Mouse (Mus musculus): ENCODE measurements around the gene Fam172a. TPM values are rescaled to one million over a fixed set of nuclear protein-coding genes. Genes with fewer than 3 reads are reported as not detected.

Fam172a gene
- polyA plus RNA-seq, 1 experiment from 2014 or later: 29.4 TPM

DNA sequence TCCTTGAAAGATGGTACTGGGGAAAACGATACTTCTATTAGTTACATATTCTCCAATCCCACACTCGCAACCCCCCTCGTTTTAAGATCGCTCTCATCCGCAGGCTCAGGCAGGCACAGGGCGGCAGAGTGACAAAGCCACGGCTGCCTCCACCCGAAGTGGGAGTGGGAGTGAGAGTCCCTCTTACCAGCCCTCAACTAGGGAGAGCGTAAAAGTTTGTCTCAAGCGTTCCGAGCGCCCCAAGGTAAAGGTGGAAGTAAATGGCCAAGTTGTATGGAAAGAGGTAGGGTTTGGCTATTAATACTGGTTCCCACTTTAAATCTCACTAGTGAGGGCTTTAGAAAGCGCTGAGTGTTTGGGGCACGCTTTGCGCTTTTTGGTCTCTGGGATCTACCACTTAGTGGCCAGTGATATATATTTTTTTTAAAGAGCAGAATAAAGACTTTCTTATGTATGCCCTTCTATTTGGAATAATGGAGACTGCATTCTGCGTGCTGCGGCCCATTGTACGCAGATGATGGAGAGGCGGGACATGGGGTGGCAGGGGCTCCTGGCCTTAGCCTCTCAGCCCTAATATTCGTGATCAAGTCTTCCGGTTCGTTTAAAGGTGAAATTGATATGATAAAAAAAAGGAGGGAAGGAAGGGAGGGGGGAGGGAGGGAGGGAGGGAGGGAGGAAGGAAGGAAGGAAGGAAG lies 500.2 kb downstream of the Fam172a start:
- H3K27ac ChIP-seq (ENCODE audit: low read length): peak overlapping the region; percentile 67
- H3K4me3 ChIP-seq (ENCODE audit: low read length): peak overlapping the region; percentile 60
- H3K4me1 ChIP-seq (replicated peaks; ENCODE audit: control insufficient read depth, insufficient read depth, low read length): peaks cover 3% of the 10 kb centered on the region
- peak overlapping the region; percentile 82 for H3K4me2 ChIP-seq (ENCODE audit: low read depth, low read length)
- 2% methylated on average over 22 of the region's 22 CpGs for WGBS
- peak overlapping the region; percentile 60 for H3K9ac ChIP-seq (ENCODE audit: low read length)
- no peaks in the 10 kb centered on the region for H3K9me3 ChIP-seq (ENCODE audit: control insufficient read depth, low read length)
- ATAC-seq (ENCODE audit: low read depth): no peak
- H3K36me3 ChIP-seq (ENCODE audit: control insufficient read depth, insufficient read depth, low read length): no peaks in the 10 kb centered on the region
- peaks cover 28% of the 10 kb centered on the region for H3K27me3 ChIP-seq (ENCODE audit: control insufficient read depth, insufficient read depth, low read depth, low read length)

DNA sequence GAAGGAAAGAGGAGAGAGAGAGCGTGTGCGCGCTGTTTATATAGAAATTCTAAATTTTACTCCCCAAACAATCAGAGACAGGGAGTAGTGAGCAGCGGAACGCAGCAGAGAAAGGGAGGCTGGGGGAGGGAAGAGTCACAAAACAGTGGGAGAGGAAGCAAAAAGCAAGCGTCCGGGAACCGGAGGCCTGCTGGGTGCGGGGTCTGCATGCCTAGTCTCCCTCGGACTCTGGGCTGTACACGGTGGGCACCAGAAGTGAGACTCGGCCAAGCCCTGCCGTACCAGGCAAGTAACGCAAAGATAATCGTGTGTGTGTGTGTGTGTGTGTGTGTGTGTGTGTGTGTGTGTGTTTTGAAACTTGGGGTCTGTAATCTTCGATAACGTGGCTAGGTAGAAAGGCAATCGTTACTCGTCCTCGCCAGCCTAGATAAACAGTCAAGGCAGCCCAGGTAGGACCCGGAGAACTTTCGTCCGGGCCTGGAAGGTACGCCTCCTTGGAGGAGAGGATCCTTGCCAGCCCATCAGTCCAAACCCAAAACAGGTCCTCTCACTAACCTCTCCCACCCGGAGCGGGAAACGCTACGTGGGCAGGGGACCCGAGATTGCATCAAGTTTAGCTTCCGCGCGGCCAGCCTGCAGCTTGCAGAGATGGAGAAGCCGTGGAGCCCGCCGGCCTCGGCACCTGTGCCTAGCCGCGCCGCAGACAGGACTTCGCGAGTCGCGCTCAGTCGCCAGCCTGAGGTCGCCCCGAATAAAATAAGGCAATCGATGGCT lies 500.9 kb downstream of the Fam172a start:
- Histone ChIP-seq H3K4me3 (ENCODE audit: low read length) (peak overlapping the region; percentile 60), H3K36me3 (ENCODE audit: control insufficient read depth, insufficient read depth, low read length) (no peaks in the 10 kb centered on the region), H3K4me1 (replicated peaks; ENCODE audit: control insufficient read depth, insufficient read depth, low read length) (peaks cover 3% of the 10 kb centered on the region), H3K27ac (ENCODE audit: low read length) (peak overlapping the region; percentile 74; the same call in 1 of the 2 replicates), H3K9ac (ENCODE audit: low read length) (peak overlapping the region; percentile 60), H3K4me2 (ENCODE audit: low read depth, low read length) (peak overlapping the region; percentile 82), H3K27me3 (ENCODE audit: control insufficient read depth, insufficient read depth, low read depth, low read length) (peaks cover 25% of the 10 kb centered on the region), H3K9me3 (ENCODE audit: control insufficient read depth, low read length) (no peaks in the 10 kb centered on the region)
- ATAC-seq (ENCODE audit: low read depth): no peak
- WGBS: under 1% methylated on average over 46 of the region's 47 CpGs

DNA sequence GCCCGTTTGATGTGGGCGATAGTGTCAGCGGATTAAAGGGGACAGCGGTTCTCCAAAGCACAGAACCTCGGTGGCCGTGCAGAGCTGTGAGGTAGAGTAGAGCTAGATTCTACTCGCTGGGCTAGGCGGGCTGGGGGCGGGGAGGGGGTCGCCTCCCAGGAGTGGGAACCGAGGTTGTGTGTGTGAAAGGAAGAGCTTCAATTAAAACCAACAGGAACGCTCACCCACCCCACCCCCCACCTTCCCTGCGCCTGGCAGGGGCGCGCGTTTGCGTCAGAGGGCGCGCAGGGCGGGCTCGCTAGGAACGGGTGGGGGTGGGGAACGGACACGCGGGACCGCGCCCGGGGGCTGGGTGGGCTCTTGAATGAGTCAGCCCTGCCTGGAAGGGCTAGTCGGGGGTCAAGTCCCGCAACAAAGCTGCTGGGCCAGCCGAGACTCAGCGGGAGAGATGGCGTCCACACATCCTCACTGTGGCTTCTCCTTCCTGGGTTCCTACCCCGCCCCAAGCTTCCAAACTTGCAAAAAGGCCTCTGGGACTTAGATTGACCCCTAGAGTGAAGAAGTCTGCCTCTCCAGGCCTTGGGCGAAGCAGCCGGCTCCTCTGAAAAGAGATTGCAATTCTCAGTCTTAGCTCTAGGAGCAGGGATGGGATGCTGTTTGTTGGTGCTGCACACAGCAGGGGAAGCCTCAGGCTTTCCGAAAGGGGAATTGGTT lies 501.7 kb downstream of the Fam172a start:
- no peaks in the 10 kb centered on the region; the same call in 1 of the 2 replicates for H3K4me1 ChIP-seq (replicated peaks; ENCODE audit: control insufficient read depth, insufficient read depth, low read length)
- H3K27ac ChIP-seq (ENCODE audit: low read length): peak overlapping the region; percentile 74
- H3K9me3 ChIP-seq (ENCODE audit: control insufficient read depth, low read length): no peaks in the 10 kb centered on the region
- H3K4me2 ChIP-seq (ENCODE audit: low read depth, low read length): peak overlapping the region; percentile 82
- WGBS: under 1% methylated on average over 34 of the region's 37 CpGs
- H3K27me3 ChIP-seq (ENCODE audit: control insufficient read depth, insufficient read depth, low read depth, low read length): peaks cover 30% of the 10 kb centered on the region
- no peaks in the 10 kb centered on the region for H3K36me3 ChIP-seq (ENCODE audit: control insufficient read depth, insufficient read depth, low read length)
- peak overlapping the region; percentile 60 for H3K4me3 ChIP-seq (ENCODE audit: low read length)
- peak; percentile 36 for ATAC-seq (ENCODE audit: low read depth)
- peak overlapping the region; percentile 60 for H3K9ac ChIP-seq (ENCODE audit: low read length)

DNA sequence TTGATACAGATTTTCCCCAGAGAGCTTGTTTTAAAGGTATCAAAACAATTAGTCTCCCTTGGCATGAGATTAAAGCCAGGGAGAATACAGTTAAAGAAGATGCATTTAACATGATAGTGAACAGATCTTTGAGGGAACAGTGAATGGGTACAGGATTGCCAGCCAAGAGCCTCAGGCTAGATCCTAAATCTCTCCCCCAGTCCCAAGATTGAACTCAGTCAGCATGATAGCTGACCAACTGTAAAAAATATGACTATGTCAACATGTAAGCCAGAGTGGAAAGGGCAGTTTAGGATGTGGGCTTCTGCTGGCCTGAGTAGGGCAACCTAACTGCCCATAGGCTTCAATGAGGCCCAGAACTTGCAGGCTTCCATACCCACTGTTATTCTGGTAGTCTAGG lies 503.6 kb downstream of the Fam172a start:
- H3K27me3 ChIP-seq (ENCODE audit: control insufficient read depth, insufficient read depth, low read depth, low read length): peaks cover 42% of the 10 kb centered on the region
- H3K27ac ChIP-seq (ENCODE audit: low read length): no peak overlapping the region
- no peak overlapping the region for H3K4me3 ChIP-seq (ENCODE audit: low read length)
- no peaks in the 10 kb centered on the region for H3K9me3 ChIP-seq (ENCODE audit: control insufficient read depth, low read length)
- H3K4me1 ChIP-seq (replicated peaks; ENCODE audit: control insufficient read depth, insufficient read depth, low read length): peaks cover 3% of the 10 kb centered on the region
- no peak overlapping the region for H3K4me2 ChIP-seq (ENCODE audit: low read depth, low read length)
- no peak overlapping the region for H3K9ac ChIP-seq (ENCODE audit: low read length)
- ATAC-seq (ENCODE audit: low read depth): no peak
- no peaks in the 10 kb centered on the region for H3K36me3 ChIP-seq (ENCODE audit: control insufficient read depth, insufficient read depth, low read length)

DNA sequence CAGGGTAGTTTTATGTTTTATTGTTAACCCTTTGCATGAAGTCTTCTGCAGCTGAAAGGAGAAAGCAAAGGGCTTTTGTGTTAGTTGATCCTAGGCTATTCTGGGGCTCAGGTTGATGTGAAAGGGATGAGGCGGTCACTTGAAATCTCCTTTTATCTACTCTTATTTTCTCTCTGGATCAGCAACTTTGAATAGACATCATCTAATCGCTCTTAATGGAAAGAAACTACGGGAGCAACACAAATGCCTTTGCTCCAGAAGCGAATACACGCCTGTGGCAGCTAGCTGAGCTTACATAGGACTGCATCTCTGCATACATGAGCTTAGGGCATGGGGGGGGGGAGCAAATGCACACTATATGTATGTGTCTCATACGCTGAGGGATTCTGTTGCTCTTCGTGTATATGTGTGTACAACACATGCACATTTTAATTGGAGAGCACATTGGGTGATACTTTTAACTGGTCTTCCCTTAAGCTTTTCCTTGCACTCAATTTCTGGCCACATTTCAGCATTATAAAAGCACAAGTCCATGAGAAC lies 505.1 kb downstream of the Fam172a start:
- Histone ChIP-seq H3K4me1 (replicated peaks; ENCODE audit: control insufficient read depth, insufficient read depth, low read length) (peaks cover 6% of the 10 kb centered on the region), H3K4me3 (ENCODE audit: low read length) (no peak overlapping the region)
- WGBS: 55% methylated on average over 7 of the region's 7 CpGs

DNA sequence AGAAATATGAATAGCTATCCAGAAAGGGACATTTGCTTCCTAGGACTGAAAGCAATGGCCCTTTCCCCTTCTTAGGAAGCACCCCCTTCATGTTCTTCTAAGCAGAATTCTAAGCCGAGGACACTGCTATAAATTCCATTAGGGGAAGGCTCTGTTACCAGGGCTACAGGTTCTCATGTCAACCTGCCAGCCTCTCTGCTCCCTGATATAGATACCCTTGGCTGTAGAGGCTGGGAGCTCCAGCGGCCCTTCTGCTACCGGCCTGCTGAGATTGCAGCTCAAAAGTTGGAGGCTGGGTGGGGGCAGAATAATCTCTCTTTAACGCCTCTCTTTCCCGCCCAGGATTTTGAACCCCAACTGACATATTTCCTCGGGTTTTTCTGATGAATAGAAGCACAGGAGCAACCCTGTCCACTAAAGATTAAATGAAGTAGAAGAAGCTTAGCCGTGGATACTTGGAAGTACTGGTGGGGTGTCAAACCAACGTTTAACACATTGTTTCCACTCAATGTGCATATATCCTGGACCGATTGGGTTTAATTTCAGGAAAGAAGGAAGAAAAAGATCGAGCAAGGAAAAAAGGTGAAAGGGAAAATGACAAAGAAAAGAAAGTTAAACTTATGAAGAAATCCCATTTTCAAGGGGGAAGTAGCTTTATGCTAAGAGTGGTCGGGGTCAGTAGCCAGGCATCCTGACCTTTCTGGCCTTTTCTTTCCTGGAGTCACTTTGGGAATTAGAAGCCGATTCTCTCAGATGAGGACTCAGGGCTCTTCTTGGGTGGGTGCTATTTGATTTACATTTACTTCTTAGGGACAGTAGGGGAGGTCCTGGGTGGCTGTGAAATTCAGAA lies 506.2 kb downstream of the Fam172a start:
- Histone ChIP-seq H3K4me3 (ENCODE audit: low read length) (no peak overlapping the region), H3K36me3 (ENCODE audit: control insufficient read depth, insufficient read depth, low read length) (no peaks in the 10 kb centered on the region), H3K9me3 (ENCODE audit: control insufficient read depth, low read length) (no peaks in the 10 kb centered on the region), H3K27ac (ENCODE audit: low read length) (no peak overlapping the region), H3K4me1 (replicated peaks; ENCODE audit: control insufficient read depth, insufficient read depth, low read length) (peaks cover 6% of the 10 kb centered on the region), H3K9ac (ENCODE audit: low read length) (no peak overlapping the region), H3K4me2 (ENCODE audit: low read depth, low read length) (no peak overlapping the region), H3K27me3 (ENCODE audit: control insufficient read depth, insufficient read depth, low read depth, low read length) (peaks cover 53% of the 10 kb centered on the region)
- 34% methylated on average over 12 of the region's 12 CpGs for WGBS
- no peak for ATAC-seq (ENCODE audit: low read depth)

More for the DNA sequence above, 505.1 kb downstream of the Fam172a start:
- no peak overlapping the region for H3K9ac ChIP-seq (ENCODE audit: low read length)
- no peaks in the 10 kb centered on the region for H3K9me3 ChIP-seq (ENCODE audit: control insufficient read depth, low read length)
- H3K4me2 ChIP-seq (ENCODE audit: low read depth, low read length): no peak overlapping the region
- no peak for ATAC-seq (ENCODE audit: low read depth)
- peaks cover 49% of the 10 kb centered on the region for H3K27me3 ChIP-seq (ENCODE audit: control insufficient read depth, insufficient read depth, low read depth, low read length)
- no peak overlapping the region for H3K27ac ChIP-seq (ENCODE audit: low read length)
- H3K36me3 ChIP-seq (ENCODE audit: control insufficient read depth, insufficient read depth, low read length): no peaks in the 10 kb centered on the region

DNA sequence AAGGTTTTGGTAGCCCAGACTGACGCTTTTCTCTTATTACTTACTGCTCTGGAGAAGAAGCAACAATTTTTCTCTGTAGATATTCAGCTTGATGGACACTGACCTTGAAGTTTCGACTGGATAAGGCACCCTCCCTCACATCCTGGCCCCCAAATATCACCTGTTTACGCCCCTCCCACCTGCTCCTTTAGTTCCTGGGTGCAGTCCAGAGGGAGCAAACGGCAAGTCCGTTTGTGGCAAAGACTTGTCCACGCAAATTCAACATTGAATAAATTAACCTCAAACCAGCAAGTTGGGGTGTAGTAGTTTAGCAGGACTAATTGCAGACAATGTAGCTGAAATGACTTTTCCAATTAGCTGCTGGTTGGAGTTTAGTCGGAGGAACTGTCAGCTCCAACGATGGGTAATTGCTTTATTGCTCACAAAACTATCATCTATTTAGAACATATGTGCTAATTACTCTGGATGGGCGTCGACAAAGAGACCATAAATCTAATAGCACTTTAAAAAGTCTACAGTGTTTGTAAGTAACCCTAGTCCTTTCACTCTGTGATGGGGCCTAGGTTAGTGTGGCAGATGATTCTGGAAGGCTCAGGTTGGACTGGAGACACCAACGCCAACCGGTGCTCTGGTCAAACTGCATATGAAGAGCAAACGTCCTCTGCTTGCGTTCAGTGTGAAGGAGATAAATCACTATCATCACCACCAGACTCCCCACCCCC lies 507.0 kb downstream of the Fam172a start:
- H3K9ac ChIP-seq (ENCODE audit: low read length): no peak overlapping the region
- H3K36me3 ChIP-seq (ENCODE audit: control insufficient read depth, insufficient read depth, low read length): no peaks in the 10 kb centered on the region
- WGBS: 40% methylated on average over 14 of the region's 14 CpGs
- ATAC-seq (ENCODE audit: low read depth): no peak
- H3K4me1 ChIP-seq (replicated peaks; ENCODE audit: control insufficient read depth, insufficient read depth, low read length): peaks cover 6% of the 10 kb centered on the region
- no peak overlapping the region for H3K4me3 ChIP-seq (ENCODE audit: low read length)
- no peak overlapping the region for H3K27ac ChIP-seq (ENCODE audit: low read length)
- H3K9me3 ChIP-seq (ENCODE audit: control insufficient read depth, low read length): no peaks in the 10 kb centered on the region
- H3K4me2 ChIP-seq (ENCODE audit: low read depth, low read length): no peak overlapping the region
- peaks cover 54% of the 10 kb centered on the region for H3K27me3 ChIP-seq (ENCODE audit: control insufficient read depth, insufficient read depth, low read depth, low read length)

DNA sequence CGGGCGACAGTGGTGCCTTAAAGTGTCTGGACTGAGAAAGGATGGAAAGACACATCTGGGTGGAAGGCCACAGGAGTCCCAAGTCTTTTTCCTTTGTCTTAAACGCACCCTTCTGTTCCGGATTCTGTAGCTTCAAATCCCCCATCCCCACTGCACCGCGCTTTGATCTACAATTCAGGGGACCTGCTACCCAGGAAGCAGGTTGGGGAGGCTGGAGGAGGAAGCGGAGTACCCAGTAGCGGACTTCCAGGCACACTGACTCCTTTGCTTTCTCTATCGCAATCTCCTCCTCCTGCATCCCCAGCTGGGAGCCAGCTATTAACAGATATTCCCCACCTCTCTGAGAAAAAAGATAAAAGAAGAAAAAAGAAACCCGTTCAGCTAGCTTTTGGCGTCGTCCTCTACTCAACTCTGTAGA lies 507.8 kb downstream of the Fam172a start:
- 7% methylated on average over 12 of the region's 12 CpGs for WGBS
- peaks cover 53% of the 10 kb centered on the region for H3K27me3 ChIP-seq (ENCODE audit: control insufficient read depth, insufficient read depth, low read depth, low read length)

More for the DNA sequence above, 507.8 kb downstream of the Fam172a start:
- no peak overlapping the region for H3K27ac ChIP-seq (ENCODE audit: low read length)
- peaks cover 6% of the 10 kb centered on the region for H3K4me1 ChIP-seq (replicated peaks; ENCODE audit: control insufficient read depth, insufficient read depth, low read length)
- no peaks in the 10 kb centered on the region for H3K36me3 ChIP-seq (ENCODE audit: control insufficient read depth, insufficient read depth, low read length)
- H3K4me2 ChIP-seq (ENCODE audit: low read depth, low read length): peak overlapping the region; percentile 76
- no peak for ATAC-seq (ENCODE audit: low read depth)
- H3K4me3 ChIP-seq (ENCODE audit: low read length): peak overlapping the region; percentile 42
- H3K9me3 ChIP-seq (ENCODE audit: control insufficient read depth, low read length): no peaks in the 10 kb centered on the region
- no peak overlapping the region for H3K9ac ChIP-seq (ENCODE audit: low read length)

Data from lung, embryonic 16.5 days (tissue).